Mouse (Mus musculus): ENCODE results near the gene Fam214b.

Gene Fam214b

GRCm38 (mm10) chr4:43045659-43046302 is at the start of gene Fam214b:
Gene Fam214b (minus strand): TSS chr4:43046220.
- DNase-seq (ENCODE audit: low spot score in 2 of 2) = peak; percentile 90 to 92

GRCm38 (mm10) chr4:43091183-43091582 is 45.2 kb upstream of the Fam214b start:
- no peak for DNase-seq (ENCODE audit: low spot score in 2 of 2)

GRCm38 (mm10) chr4:43089950-43090349 is 43.9 kb upstream of the Fam214b start:
- no peak for DNase-seq (ENCODE audit: low spot score in 2 of 2)

- DNase-seq (ENCODE audit: low spot score in 2 of 2) = no peak
Measured at GRCm38 (mm10) chr4:43082458-43082857, 36.4 kb upstream of the Fam214b start.

GRCm38 (mm10) chr4:43078071-43078718 is 32.2 kb upstream of the Fam214b start:
- DNase-seq (ENCODE audit: low spot score in 2 of 2) = no peak

GRCm38 (mm10) chr4:43074923-43075322 is 28.9 kb upstream of the Fam214b start:
- DNase-seq (ENCODE audit: low spot score in 2 of 2) = no peak

GRCm38 (mm10) chr4:43065471-43065870 is 19.5 kb upstream of the Fam214b start:
- no peak for DNase-seq (ENCODE audit: low spot score in 2 of 2)

GRCm38 (mm10) chr4:43060286-43060685 is 14.3 kb upstream of the Fam214b start:
- DNase-seq (ENCODE audit: low spot score in 2 of 2) = no peak

- no peak for DNase-seq (ENCODE audit: low spot score in 2 of 2)
Measured at GRCm38 (mm10) chr4:43059697-43060096, 13.7 kb upstream of the Fam214b start.

GRCm38 (mm10) chr4:43058753-43059654 is 13.0 kb upstream of the Fam214b start, which contains the start of gene Unc13b:
Gene Unc13b (plus strand): TSS chr4:43058953.
- peak; percentile 84 to 87 for DNase-seq (ENCODE audit: low spot score in 2 of 2)

- no peak for DNase-seq (ENCODE audit: low spot score in 2 of 2)
Measured at GRCm38 (mm10) chr4:43058392-43058752, 12.4 kb upstream of the Fam214b start.

- DNase-seq (ENCODE audit: low spot score in 2 of 2) = no peak
Measured at GRCm38 (mm10) chr4:43057654-43058053, 11.6 kb upstream of the Fam214b start.

- no peak for DNase-seq (ENCODE audit: low spot score in 2 of 2)
Measured at GRCm38 (mm10) chr4:43052627-43053026, 6.6 kb upstream of the Fam214b start.

- DNase-seq (ENCODE audit: low spot score in 2 of 2) = no peak
Measured at GRCm38 (mm10) chr4:43047231-43047630, 1.2 kb upstream of the Fam214b start.

GRCm38 (mm10) chr4:43046607-43047006 is 587 bp upstream of the Fam214b start:
- no peak for DNase-seq (ENCODE audit: low spot score in 2 of 2)

- DNase-seq (ENCODE audit: low spot score in 2 of 2) = no peak
Measured at GRCm38 (mm10) chr4:43045285-43045658, 748 bp downstream of the Fam214b start.

GRCm38 (mm10) chr4:43044673-43045072 is 1.3 kb downstream of the Fam214b start:
- no peak for DNase-seq (ENCODE audit: low spot score in 2 of 2)

- DNase-seq (ENCODE audit: low spot score in 2 of 2) = no peak
Measured at GRCm38 (mm10) chr4:43043644-43044357, 2.2 kb downstream of the Fam214b start.

GRCm38 (mm10) chr4:43040881-43041547 is 5.0 kb downstream of the Fam214b start:
- DNase-seq (ENCODE audit: low spot score in 2 of 2) = no peak

- DNase-seq (ENCODE audit: low spot score in 2 of 2) = peak; percentile 96 to 98
Measured at GRCm38 (mm10) chr4:43040114-43040572, 5.9 kb downstream of the Fam214b start.

- no peak for DNase-seq (ENCODE audit: low spot score in 2 of 2)
Measured at GRCm38 (mm10) chr4:43039609-43040008, 6.4 kb downstream of the Fam214b start.
